Mouse (Mus musculus) thymus, postnatal 36 days (tissue): Measurements from ENCODE around the gene Zswim4.

ENCODE experiments used
- DNase-seq, 2 experiments: peaks; one replicate each; pipeline ENCODE4 v3.0.0; 2022; ENCODE audit warnings: mixed read lengths in 2 of 2

The Zswim4 gene

GRCm38 (mm10) chr8:84223322-84224029 is 13.4 kb downstream of the Zswim4 start:
- no peak for DNase-seq

DNA sequence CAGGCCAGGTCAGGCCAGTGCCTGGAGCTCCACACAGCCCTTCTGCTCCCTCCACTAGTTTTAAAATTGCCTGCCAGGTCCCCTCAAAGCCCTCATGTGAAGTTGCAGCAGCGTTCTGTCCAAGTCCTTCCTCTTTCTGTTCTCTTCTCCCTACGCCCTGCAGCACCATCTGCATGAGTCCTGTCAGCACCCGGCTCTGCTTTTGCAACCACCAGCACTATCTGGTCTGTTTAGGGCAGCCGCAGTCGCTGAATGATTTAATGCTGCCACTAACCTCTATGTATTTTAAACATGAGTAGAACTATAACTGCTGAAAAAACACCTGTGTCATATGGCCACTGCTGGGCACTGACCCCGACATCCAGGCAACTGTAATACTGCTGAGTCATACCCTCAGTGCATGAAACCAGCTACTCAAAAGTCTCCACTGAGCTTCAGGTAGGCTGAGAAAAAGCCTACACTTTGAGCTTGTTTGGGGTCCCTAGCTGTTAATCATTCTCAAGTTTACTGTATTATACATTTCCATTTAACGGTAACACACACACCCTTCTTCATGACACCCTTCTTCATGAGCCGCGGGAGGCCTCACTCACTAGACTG is 14.2 kb downstream of the Zswim4 start:
- DNase-seq = no peak

DNA sequence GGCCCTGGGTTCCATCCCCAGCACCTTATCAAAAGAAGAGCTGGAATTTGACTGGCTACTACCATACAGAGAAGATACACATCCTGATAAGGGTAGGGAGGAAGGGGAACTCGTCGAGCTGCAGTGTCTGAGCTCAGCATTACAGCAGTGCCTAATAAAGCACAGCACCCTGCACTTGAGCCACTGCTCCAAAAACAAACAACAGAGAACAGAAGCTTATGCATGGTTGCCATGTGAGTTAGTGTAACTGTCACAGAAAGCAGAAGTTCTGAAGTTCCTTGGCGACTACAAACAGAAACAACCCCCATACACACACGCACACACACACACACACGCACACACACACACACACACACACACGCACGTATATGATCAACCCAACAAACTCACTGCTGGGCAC is 16.8 kb downstream of the Zswim4 start:
- no peak for DNase-seq

- no peak for DNase-seq
Observed at GRCm38 (mm10) chr8:84218143-84218542, 18.7 kb downstream of the Zswim4 start.

DNA sequence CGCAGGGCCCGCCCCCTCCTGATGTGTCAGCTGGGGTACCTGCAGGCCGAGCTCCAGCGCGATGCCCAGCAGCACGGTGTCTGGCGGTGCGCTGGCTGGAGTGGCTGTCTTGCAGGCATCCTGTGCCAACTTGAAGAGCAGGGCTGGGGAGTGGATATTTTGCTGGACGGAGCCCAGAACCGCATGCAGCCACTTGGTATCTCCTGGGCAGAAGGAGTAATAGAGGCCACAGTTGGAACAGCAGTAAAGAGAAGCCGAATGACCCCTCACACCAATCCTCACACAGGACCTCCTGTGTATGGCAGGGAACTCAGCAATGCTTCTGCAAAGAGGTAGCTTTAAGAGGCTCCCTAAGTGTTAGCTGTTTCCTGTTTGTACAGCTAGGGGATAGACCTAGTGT is 19.6 kb downstream of the Zswim4 start:
- no peak for DNase-seq

DNA sequence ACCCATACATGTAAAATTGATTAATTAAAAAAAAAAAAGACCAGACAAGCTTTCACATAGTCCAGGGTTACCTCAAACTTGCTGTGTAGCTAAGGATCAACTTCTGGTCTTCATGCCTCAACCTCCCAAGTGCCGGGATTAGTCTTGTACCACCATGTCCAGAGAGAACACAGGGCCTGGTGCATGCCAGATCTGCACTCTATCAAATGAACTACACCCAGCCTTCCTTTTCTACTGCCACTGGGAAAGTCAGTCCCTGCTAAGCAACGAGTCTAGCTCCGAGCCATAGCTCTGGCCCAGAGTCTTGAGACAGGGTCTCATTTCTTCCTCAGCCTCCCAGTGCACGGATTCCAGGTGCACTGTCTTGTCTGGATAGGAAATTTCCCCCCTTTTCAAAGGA is 23.6 kb downstream of the Zswim4 start:
- DNase-seq = no peak

GRCm38 (mm10) chr8:84211881-84212563 is 24.8 kb downstream of the Zswim4 start:
- DNase-seq = no peak

- DNase-seq = peak in 1 of 2 experiments; percentile 20
Observed at GRCm38 (mm10) chr8:84211202-84211601, 25.7 kb downstream of the Zswim4 start.

GRCm38 (mm10) chr8:84210167-84210791 is 26.6 kb downstream of the Zswim4 start:
- DNase-seq = peak; percentile 84 to 87

DNA sequence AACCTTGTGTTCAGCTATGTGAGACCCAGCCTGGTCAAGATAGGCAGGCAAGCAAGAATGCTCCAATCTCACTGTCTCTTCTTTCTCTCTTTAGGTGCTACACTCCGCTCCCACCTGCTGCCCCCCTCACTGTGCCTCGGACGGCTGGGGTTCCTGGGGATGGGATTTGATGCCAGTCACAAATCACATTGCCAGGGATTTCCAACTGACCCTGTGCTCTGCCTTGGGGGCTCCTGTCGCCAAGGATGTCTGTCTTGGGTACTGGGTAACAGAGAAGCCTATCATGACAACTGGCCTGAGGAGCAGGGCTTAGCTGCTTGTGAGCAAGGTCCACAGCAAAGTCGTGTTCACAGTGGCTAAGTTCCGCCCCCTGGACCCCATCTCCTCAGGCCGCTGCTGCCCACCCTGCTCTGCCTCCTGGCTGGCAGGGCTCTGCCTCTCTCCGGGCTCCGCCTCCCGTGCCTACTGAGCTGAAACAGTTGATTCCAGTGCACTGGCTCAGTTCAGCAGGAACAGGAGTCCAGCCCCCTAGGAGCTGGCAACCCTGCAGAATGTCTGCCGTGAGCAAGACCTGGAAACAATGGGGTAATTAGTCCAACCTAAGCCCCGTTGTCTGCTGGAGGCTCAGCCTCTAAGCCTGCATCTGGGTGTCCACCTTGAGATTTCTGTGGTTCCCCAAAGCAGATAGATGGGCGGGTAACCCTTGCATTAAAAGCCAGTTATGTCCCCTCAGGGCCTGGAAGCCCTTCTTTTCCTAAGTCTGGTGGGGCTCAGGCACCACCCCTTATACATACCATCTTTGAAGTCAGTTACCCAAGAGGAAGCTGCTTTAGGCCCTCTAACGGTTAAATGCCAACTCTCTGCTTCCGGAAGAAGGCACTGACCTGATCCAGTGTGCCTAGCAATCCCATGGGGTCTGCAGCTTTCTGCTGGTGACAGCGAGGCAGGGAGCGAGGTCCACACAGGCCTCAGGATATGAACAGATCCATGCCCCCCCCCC is 28.2 kb downstream of the Zswim4 start:
- peak; percentile 54 to 64 for DNase-seq

GRCm38 (mm10) chr8:84207811-84208210 is 29.0 kb downstream of the Zswim4 start:
- peak; percentile 61 to 79 for DNase-seq

DNA sequence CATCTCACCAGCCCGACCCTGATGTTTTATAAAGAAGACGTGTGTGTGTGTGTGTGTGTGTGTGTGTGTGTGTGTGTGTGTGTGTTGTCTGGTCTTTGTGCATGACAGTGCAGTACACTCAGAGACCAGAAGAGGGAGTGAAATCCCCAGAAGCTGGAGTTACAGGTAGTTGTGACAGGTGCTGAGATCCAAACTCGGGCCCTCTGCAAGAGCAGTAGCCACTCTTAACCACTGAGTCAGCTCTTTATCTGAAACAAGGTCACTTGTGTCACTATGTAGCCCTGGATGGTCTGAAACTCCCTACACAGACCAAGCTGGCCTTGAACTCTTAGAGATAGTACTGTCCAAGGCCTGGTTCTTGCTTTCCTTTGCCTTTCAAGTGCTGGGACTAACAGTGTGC is 30.2 kb downstream of the Zswim4 start:
- DNase-seq = peak in 1 of 2 experiments; percentile 13

DNA sequence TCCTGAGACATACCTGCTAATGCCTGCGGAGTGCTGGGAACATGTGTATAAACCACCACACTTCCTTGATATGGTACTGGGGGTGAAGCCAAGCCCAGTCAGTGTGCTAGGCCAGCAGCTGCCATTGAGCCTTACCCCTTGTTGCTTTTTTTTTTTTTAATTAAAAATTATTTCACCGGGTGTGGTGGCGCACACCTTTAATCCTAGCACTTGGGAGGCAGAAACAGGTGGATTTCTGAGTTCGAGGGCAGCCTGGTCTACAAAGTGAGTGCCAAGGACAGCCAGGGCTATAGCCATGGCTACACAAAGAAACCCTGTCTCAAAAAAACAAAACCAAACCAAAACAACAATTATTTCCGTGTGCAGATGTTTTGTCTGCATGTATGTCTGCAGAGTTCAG is 31.8 kb downstream of the Zswim4 start:
- no peak for DNase-seq

DNA sequence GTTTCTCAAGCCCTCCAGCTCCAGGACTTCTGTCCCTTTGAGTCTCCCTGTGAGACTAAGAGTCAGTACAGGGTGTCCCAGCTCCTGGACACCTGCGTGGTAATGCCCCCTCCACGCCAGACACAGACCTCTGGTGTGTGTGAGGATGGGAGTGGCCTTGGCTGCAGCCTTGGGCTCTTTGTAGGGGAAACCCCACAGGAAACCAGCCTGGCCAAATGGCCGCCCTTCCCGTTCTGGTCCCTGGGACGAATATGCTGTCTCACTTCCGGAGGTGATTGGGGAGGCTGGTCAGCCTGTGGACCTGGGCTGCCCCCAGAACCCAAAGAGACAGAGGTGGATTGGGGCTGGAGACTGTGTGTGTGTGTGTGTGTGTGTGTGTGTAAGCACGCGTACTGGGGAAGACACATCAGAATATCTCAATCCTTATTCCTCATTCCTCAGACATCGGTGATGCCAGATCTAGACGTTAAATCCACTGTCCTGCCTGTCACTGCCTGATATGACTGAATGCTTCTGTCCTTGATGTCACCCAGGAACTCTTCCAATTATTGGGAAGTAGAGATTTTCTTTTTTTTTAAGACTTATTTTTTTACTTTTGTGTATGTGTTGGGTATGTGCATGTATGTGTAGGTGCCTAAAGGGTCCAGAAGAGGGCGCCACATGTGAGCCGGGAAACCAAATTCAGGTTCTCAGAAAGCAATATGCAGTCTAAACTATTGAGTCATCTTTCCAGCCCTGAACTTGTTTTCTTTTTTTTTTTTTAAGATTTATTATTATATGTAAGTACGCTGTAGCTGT is 32.7 kb downstream of the Zswim4 start:
- DNase-seq = peak; percentile 13 to 42

DNA sequence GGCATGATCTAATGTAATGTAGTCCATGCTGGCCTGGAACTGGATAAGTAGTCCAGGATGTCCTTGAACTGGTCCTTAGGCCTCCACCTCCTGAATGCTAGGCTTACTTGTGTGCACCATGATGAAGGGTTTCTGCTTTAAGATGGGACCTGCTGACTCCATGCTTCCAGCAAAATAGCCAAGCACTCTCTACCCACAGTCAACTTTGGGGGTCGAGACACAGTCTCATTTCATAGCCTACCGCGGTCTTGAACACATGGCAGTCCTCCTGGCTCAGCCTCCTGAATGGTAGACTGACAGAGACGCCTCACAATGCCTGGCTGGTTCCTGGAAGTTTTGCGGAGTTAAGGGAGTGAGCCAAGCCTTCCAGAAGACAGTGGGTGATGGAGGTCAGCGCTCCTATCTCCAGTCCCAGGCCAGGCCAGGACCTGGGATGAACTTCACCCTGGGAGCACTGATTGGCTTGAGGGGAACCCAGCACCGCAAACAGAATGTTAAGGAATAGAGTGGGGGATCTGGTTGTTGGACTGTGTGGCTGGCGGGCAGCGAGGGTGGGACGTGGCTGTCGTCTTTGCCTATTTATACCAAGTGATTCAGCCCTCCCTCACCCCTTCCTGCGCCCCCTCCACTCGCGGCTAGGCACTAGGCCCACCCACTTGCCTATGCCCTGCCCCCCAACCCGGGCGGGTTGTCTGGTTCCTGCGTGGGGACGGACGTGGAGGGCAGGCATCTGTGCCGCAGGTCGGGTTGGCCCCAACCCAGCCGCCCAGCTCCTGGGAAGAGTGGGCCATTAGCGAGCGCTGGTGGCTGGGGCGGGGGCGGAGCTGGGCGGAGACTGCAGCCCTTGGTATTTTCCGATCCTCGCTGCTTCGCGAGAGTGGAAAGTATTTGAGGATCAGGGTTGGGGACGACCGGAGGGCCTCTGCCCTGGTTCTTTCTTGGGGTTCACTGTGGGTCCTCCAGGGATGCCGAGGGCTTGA is 33.6 kb downstream of the Zswim4 start:
- peak; percentile 83 to 89 for DNase-seq

GRCm38 (mm10) chr8:84202466-84202865 is 34.4 kb downstream of the Zswim4 start:
- peak; percentile 17 to 39 for DNase-seq

DNA sequence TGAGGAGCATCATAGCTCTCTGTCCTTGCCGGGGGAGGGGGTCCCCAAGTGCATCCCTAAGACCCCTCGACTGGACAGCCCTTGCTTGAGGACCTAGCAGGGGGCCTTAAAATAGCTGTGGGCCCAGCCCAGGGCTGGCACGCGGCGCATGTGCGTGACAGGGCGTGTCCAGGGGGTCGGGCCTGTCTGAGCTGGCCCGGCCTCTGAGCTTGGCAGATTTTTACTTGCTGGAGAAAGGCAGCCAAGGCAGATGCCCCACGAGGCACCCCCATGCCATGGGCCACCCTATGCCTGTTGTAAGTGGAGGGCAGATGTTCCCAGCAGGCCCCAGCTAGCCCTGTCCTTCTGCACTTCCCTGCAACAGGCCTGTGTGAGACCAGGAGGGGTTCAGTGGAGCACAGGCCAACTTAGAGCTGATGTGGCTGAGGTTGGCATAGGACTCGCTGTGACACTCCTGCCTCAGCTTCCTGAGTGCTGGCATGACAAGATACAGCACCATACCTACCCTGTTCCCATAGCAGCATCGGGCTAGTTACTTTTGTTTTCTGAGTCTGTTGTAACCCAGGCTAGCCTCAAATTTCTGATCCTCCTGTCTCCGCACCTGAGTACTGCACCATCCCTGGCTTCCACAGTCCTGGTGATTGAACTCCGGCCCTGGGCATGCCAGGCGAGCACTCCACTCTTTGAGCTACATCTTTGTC is 35.2 kb downstream of the Zswim4 start:
- peak; percentile 32 to 46 for DNase-seq

DNA sequence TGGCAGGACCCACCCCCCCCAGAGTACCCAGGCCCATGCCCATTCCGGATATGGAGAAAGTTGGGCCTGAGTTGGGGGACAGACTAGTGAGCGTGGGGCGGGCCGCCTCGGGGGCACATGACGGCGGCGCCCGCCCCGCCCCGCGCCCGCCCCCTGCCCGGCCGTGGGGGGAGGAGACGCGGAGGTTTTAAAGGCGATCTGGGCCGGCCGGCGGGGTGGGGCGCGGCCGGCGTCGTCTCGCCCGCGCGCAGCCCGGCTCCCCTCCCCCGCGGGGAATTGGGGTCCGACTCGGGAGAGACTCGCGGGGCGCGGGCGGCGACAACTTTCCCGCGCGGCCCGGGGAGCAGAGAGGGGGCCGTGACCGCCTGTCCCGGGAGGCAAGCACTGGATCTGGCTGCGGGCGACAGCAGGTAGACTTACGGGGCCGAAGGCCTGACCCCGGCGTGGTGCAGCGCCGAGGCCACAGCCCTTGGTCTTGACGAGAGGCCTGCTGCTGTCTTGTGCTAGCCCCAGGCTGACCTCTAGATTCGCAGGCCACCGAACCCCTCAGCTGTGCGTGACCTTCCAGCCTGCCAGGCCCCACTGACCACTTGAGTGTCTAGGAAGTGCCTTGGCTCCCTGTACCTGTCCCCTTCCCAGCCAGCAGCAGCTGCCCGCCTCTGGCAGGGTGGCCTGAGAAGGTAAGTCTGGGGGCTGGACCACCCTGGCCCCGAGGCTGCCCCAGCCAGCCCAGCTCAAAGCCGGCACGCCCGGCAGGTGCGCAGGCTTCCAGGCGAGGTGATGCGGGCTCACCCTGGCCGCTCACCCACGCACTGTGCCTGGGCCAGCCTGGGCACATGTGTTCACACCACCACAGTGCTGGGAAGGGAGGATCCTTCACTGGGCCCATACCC is 36.0 kb downstream of the Zswim4 start:
- DNase-seq = peak; percentile 69 to 70
